Mouse (Mus musculus) stomach, postnatal 0 days (tissue): ENCODE data around the gene Slc12a6. TPM values are rescaled to one million over a fixed set of nuclear protein-coding genes. Genes with fewer than 3 reads are reported as not detected.

Experiments used
- ATAC-seq: fragments of 200-750 bp; cut with Nextera tagmentation; 2 replicates; pipeline ENCODE4 v1.8.0; 2017; ENCODE audit not compliant: low FRiP score, low TSS enrichment
- DNase-seq: peaks from one replicate; pipeline ENCODE4 v3.0.0-alpha.2; 2016; ENCODE audit warnings: low spot score
- H3K27ac ChIP-seq: fragments of 300-500 bp; sonication (generic); replicated peaks from 2 replicates; pipeline ENCODE4 v1.5.1; 2014; ENCODE audit warnings: mild to moderate bottlenecking, control low read depth
- H3K27me3 ChIP-seq: fragments of 300-500 bp; sonication (generic); 2 replicates; pipeline ENCODE4 v1.6.1; 2014; ENCODE audit warnings: low read length; ENCODE audit not compliant: control insufficient read depth, insufficient read depth
- H3K36me3 ChIP-seq: fragments of 300-500 bp; sonication (generic); 2 replicates; pipeline ENCODE4 v1.6.1; 2014; ENCODE audit warnings: low read length, mixed read lengths; ENCODE audit not compliant: control insufficient read depth, insufficient read depth
- H3K4me1 ChIP-seq: fragments of 300-500 bp; sonication (generic); replicated peaks from 2 replicates; pipeline ENCODE4 v1.6.1; 2014; ENCODE audit warnings: antibody characterized with exemption; ENCODE audit not compliant: control insufficient read depth, insufficient read depth
- H3K4me2 ChIP-seq: fragments of 300-500 bp; sonication (generic); replicated peaks from 2 replicates; pipeline ENCODE4 v1.6.1; 2014; ENCODE audit warnings: low read depth, mild to moderate bottlenecking, control low read depth, moderate library complexity
- H3K4me3 ChIP-seq: fragments of 300-500 bp; sonication (generic); 2 replicates; pipeline ENCODE4 v1.5.1; 2014; ENCODE audit warnings: low read depth, low read length, control low read depth
- H3K9ac ChIP-seq: fragments of 300-500 bp; sonication (generic); 2 replicates; pipeline ENCODE4 v1.6.1; 2014; ENCODE audit warnings: mild to moderate bottlenecking, low read length, control low read depth, mixed read lengths
- H3K9me3 ChIP-seq: fragments of 300-500 bp; sonication (generic); 2 replicates; pipeline ENCODE4 v1.6.1; 2016; ENCODE audit warnings: low read length; ENCODE audit not compliant: control insufficient read depth
- CTCF ChIP-seq: IDR thresholded peaks from 2 replicates; pipeline ENCODE4 v1.5.1; 2016; ENCODE audit warnings: antibody characterized with exemption, low read depth, mild to moderate bottlenecking, moderate library complexity
- EP300 ChIP-seq: optimal IDR thresholded peaks from 2 replicates; pipeline ENCODE3; 2016; ENCODE audit warnings: antibody characterized with exemption
- WGBS: fragments of 180-500 bp; shearing (Covaris S2); extraction: QIAGEN DNeasy Blood & Tissue Kit; methylation state at CpG from one replicate; pipeline ENCODE4 v1.1.7; 2014; 5-methylcytosine and 5-hydroxymethylcytosine counted together
- polyA plus RNA-seq: library from polyadenylated mRNA; unstranded; fragments of >200 nt; fragmentation: Nextera tagmentation; extraction: Ambion mirVana; gene quantifications from 2 replicates; pipeline ENCODE4 v1.2.1, GENCODE M21; 2015

Slc12a6 gene
- polyA plus RNA-seq, 1 experiment from 2014 or later: 5.4 TPM

- DNase-seq (peak; percentile 99), ATAC-seq (peak; percentile 100)
- Histone ChIP-seq H3K9me3 (no peaks in the 10 kb centered on the region), H3K4me3 (peak within 1 kb of the TSS; percentile 86), H3K9ac (peak within 1 kb of the TSS; percentile 93), H3K27me3 (no peaks in the 10 kb centered on the region), H3K27ac (peak within 1 kb of the TSS; percentile 91), H3K4me2 (peak within 1 kb of the TSS; percentile 66), H3K4me1 (no peaks in the 10 kb centered on the region), H3K36me3 (no peaks in the 10 kb centered on the region)
- TF ChIP-seq CTCF (peak; percentile 96), EP300 (no peak)
- under 1% methylated on average over 69 of the region's 72 CpGs for WGBS
Measured at GRCm38 (mm10) chr2:112378973-112379898, 113.6 kb downstream of the Slc12a6 start, which contains the start of gene Katnbl1. Gene Katnbl1 (plus strand): TSS chr2:112379211.

DNA sequence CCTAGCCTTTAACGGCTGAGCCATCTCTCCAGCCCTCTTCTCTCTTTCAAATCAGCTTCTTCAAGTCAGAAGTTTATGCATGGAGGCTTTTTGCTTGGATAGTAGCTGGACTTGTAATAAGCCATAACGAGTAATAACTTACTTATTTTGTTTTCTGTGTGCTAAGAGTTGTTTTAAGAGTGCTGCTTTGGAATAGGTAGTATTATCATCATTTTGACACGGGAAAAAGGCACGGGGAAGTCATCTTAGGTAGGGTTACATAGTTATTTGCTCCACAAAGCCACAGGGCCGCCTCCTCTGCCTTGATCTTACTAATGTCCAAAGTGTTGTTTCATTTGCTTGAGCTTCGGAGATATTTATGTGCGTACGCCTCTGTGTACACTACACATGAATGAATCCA is 114.5 kb downstream of the Slc12a6 start:
- Histone ChIP-seq H3K36me3 (no peaks in the 10 kb centered on the region), H3K27me3 (no peaks in the 10 kb centered on the region), H3K4me1 (no peaks in the 10 kb centered on the region), H3K4me3 (peak overlapping the region; percentile 86), H3K9ac (peak overlapping the region; percentile 93), H3K27ac (no peak overlapping the region), H3K9me3 (no peaks in the 10 kb centered on the region), H3K4me2 (peak overlapping the region; percentile 66)
- DNase-seq: no peak
- TF ChIP-seq EP300: no peak
- TF ChIP-seq CTCF: no peak
- no peak for ATAC-seq
- WGBS: 18% methylated on average over 8 of the region's 8 CpGs

DNA sequence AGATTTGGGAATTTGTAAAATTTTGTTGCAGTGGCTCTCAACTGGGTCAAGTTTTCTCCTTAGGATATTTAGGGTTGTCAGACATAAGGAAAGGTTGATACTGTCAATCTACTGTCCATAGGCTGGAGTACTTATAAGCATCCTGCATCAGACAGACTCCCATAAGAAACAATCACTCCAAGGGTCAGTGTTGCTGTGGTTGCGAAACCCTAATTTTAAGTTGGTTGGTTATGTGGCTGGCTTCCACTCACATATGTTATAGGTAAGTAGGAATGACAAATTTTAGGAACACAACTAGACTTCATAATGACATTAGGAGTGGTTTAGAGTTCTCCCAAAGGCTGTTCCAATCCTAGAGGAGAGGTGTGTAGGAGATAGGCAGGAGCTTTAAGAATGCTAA is 115.6 kb downstream of the Slc12a6 start:
- no peaks in the 10 kb centered on the region for H3K4me1 ChIP-seq
- TF ChIP-seq EP300 (no peak), CTCF (no peak)
- no peak overlapping the region for H3K4me3 ChIP-seq
- no peak overlapping the region for H3K9ac ChIP-seq
- no peak overlapping the region for H3K27ac ChIP-seq
- DNase-seq (no peak), ATAC-seq (no peak)
- no peaks in the 10 kb centered on the region for H3K27me3 ChIP-seq
- no peaks in the 10 kb centered on the region for H3K36me3 ChIP-seq
- WGBS: 100% methylated on average over 1 of the region's 1 CpGs
- no peak overlapping the region for H3K4me2 ChIP-seq
- no peaks in the 10 kb centered on the region for H3K9me3 ChIP-seq

- H3K9ac ChIP-seq: no peak overlapping the region
- ATAC-seq: no peak
- no peak overlapping the region for H3K27ac ChIP-seq
- no peaks in the 10 kb centered on the region for H3K27me3 ChIP-seq
- no peak for DNase-seq
- no peaks in the 10 kb centered on the region; the same call in 1 of the 2 replicates for H3K4me1 ChIP-seq
- H3K9me3 ChIP-seq: no peaks in the 10 kb centered on the region
- no peak overlapping the region for H3K4me2 ChIP-seq
- no peak for TF ChIP-seq EP300
- TF ChIP-seq CTCF: no peak
- H3K36me3 ChIP-seq: no peaks in the 10 kb centered on the region
- WGBS: 79% methylated on average over 5 of the region's 5 CpGs
- no peak overlapping the region for H3K4me3 ChIP-seq
Measured at GRCm38 (mm10) chr2:112390843-112391242, 125.2 kb downstream of the Slc12a6 start.

DNA sequence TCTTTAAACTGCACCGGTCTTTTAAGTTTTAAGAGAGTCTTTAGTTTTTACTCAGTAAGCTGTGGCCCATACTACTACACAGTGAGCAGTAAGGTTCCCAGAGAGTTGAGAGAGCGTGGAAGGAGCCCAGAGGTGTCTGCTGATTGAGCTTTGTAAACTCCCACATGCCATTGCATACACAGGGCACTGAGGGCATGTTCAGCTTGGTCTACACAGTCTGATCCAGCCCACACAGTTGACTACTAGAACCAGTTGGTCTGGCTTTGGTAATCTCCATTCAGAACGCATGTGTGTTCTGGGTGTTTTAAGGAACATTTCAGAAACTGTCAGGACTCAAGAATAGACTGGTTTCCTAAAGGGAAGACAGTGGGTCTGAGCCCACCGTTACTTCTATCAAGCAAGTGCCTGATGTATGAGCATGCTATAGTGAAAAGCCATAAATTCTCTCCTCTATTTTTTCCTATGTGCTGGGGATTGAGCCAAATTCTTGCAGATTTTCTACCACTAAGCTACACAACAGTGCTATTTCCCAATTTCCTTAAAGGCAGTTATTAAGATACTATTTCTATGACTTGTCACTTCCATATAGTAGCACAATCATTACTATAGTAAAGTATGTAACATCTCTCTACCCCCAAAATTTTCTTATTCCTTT is 125.8 kb downstream of the Slc12a6 start:
- DNase-seq: peak; percentile 19
- Histone ChIP-seq H3K27ac (peak overlapping the region; percentile 45; the same call in 1 of the 2 replicates), H3K9ac (no peak overlapping the region), H3K4me3 (no peak overlapping the region), H3K9me3 (no peaks in the 10 kb centered on the region), H3K4me1 (no peaks in the 10 kb centered on the region; the same call in 1 of the 2 replicates), H3K36me3 (no peaks in the 10 kb centered on the region), H3K27me3 (no peaks in the 10 kb centered on the region), H3K4me2 (no peak overlapping the region)
- WGBS: 51% methylated on average over 4 of the region's 4 CpGs
- TF ChIP-seq EP300 (no peak), CTCF (no peak)
- ATAC-seq: peak; percentile 76
